Mouse (Mus musculus) right cerebral cortex, postnatal 14 days (tissue): Measurements from ENCODE around the gene Uba2.
"Not testable (repeated sequence)": the region's sequence is repeated elsewhere in the genome, so short reads cannot be mapped to it uniquely, and the experiment has no call there.

Experiments used
- DNase-seq: peaks from one replicate; pipeline ENCODE4 v3.0.0; 2022

Gene Uba2

GRCm38 (mm10) chr7:34169454-34169853 lies at the start of gene Uba2:
Gene Uba2 (minus strand): TSS chr7:34169599.
- DNase-seq: no peak

- DNase-seq: no peak
These were observed 49.1 kb upstream of the Uba2 start for GRCm38 (mm10) chr7:34218496-34218895.

GRCm38 (mm10) chr7:34216474-34216873 lies 47.1 kb upstream of the Uba2 start:
- no peak for DNase-seq

GRCm38 (mm10) chr7:34215481-34215880 lies 46.1 kb upstream of the Uba2 start:
- no peak for DNase-seq

- DNase-seq: no peak
These were observed 45.2 kb upstream of the Uba2 start for GRCm38 (mm10) chr7:34214644-34215043.

GRCm38 (mm10) chr7:34213281-34213680 lies 43.9 kb upstream of the Uba2 start:
- DNase-seq: no peak

GRCm38 (mm10) chr7:34208027-34208745 lies 38.8 kb upstream of the Uba2 start:
- no peak for DNase-seq

GRCm38 (mm10) chr7:34206331-34206730 lies 36.9 kb upstream of the Uba2 start:
- DNase-seq: no peak

GRCm38 (mm10) chr7:34202147-34202546 lies 32.7 kb upstream of the Uba2 start:
- not testable (repeated sequence) for DNase-seq

- DNase-seq: no peak
These were observed 31.4 kb upstream of the Uba2 start for GRCm38 (mm10) chr7:34200829-34201228.

GRCm38 (mm10) chr7:34198346-34198745 lies 28.9 kb upstream of the Uba2 start:
- no peak for DNase-seq

- DNase-seq: peak; percentile 96
These were observed 27.0 kb upstream of the Uba2 start, which contains the start of gene Pdcd2l for GRCm38 (mm10) chr7:34196132-34197128. Gene Pdcd2l (minus strand): TSS chr7:34196661.

GRCm38 (mm10) chr7:34195632-34196031 lies 26.2 kb upstream of the Uba2 start:
- no peak for DNase-seq

- no peak for DNase-seq
These were observed 23.4 kb upstream of the Uba2 start for GRCm38 (mm10) chr7:34192825-34193224.

- DNase-seq: no peak
These were observed 20.1 kb upstream of the Uba2 start for GRCm38 (mm10) chr7:34189376-34189989.

- no peak for DNase-seq
These were observed 14.4 kb upstream of the Uba2 start for GRCm38 (mm10) chr7:34183794-34184193.

GRCm38 (mm10) chr7:34183356-34183755 lies 14.0 kb upstream of the Uba2 start:
- no peak for DNase-seq

GRCm38 (mm10) chr7:34176241-34176640 lies 6.8 kb upstream of the Uba2 start:
- not testable (repeated sequence) for DNase-seq

- DNase-seq: no peak
These were observed 2.9 kb upstream of the Uba2 start for GRCm38 (mm10) chr7:34172251-34172650.

- DNase-seq: peak; percentile 95
These were observed 738 bp downstream of the Uba2 start for GRCm38 (mm10) chr7:34168470-34169251.

GRCm38 (mm10) chr7:34167766-34168469 lies 1.5 kb downstream of the Uba2 start:
- no peak for DNase-seq

GRCm38 (mm10) chr7:34166850-34167249 lies 2.5 kb downstream of the Uba2 start:
- DNase-seq: no peak
